Mouse (Mus musculus) liver, embryonic 14.5 days (tissue): ENCODE results near the gene Sfi1.
A peak's percentile ranks its signal among the peaks of the same experiment; 100 is the strongest.
"Not testable (repeated sequence)": the region's sequence is repeated elsewhere in the genome, so short reads cannot be mapped to it uniquely, and the experiment has no call there.

Experiments used
- CTCF ChIP-seq: IDR thresholded peaks from 2 replicates; pipeline ENCODE4 v1.5.1; 2016; ENCODE audit warnings: antibody characterized with exemption, low read depth, control low read depth
- EP300 ChIP-seq: IDR thresholded peaks from 2 replicates; pipeline ENCODE4 v1.6.1; 2016; ENCODE audit warnings: antibody characterized with exemption, low read depth

DNA sequence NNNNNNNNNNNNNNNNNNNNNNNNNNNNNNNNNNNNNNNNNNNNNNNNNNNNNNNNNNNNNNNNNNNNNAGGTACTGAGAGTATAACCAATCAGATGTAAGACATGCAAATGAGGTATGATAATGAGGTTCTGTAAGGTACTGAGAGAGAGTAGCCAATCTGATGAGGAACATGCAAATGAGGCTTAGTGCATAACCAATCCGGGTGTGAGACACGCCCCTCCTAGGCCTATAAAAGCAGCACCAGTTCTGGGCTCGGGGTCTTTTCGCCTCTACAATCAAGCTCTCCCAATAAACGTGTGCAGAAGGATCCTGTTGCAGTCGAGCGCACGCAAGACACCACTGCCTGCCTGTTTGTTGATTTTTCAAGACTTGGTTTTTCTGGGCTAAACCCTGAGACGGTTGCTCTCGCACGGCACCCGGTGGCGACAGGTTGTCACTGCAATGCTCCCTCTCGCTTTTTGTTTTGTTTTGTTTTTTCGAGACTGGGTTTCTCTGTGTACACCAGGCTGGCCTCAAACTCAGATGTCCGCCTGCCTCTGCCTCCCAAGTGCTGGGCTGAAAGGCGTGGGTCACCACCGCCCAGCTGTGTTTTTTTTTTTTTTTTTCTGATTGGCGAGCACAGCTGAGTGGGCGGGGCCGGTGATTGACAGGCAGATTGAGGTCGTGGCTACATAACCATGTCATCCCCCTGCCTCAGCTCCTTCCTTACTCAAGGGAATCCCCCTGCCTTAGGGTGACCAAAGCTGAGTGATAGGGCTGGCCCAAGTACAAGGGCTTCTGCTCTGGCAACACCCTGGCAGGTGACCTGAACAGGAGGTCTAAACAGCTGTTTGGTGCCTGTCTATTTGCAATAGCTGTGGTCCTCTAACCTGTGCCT lies 68.1 kb downstream of the Sfi1 start:
- not testable (repeated sequence) for TF ChIP-seq EP300
- peak; percentile 68 for TF ChIP-seq CTCF
